Mouse (Mus musculus): Measurements from ENCODE around the gene Cfdp1. TPM values are rescaled to one million over a fixed set of nuclear protein-coding genes. Genes with fewer than 3 reads are reported as not detected.

The Cfdp1 gene
- total RNA-seq, 4 experiments from 2014 or later: 62.3 to 84.3 (median 70.8) TPM

GRCm38 (mm10) chr8:111769764-111770428 lies 84.2 kb downstream of the Cfdp1 start:
- peak; percentile 41 to 49 for DNase-seq (ENCODE audit: low spot score in 2 of 2)

- no peak for DNase-seq (ENCODE audit: low spot score in 2 of 2)
These were observed 84.8 kb downstream of the Cfdp1 start for GRCm38 (mm10) chr8:111769296-111769695.

- DNase-seq (ENCODE audit: low spot score in 2 of 2): no peak
These were observed 85.4 kb downstream of the Cfdp1 start for GRCm38 (mm10) chr8:111768651-111769050.

- no peak for DNase-seq (ENCODE audit: low spot score in 2 of 2)
These were observed 88.5 kb downstream of the Cfdp1 start for GRCm38 (mm10) chr8:111765616-111766015.

GRCm38 (mm10) chr8:111765096-111765495 lies 89.0 kb downstream of the Cfdp1 start:
- no peak for DNase-seq (ENCODE audit: low spot score in 2 of 2)

- DNase-seq (ENCODE audit: low spot score in 2 of 2): no peak
These were observed 93.4 kb downstream of the Cfdp1 start for GRCm38 (mm10) chr8:111760708-111761107.

GRCm38 (mm10) chr8:111758817-111759216 lies 95.3 kb downstream of the Cfdp1 start:
- DNase-seq (ENCODE audit: low spot score in 2 of 2): no peak

GRCm38 (mm10) chr8:111757599-111757998 lies 96.5 kb downstream of the Cfdp1 start:
- no peak for DNase-seq (ENCODE audit: low spot score in 2 of 2)

- DNase-seq (ENCODE audit: low spot score in 2 of 2): no peak
These were observed 99.4 kb downstream of the Cfdp1 start for GRCm38 (mm10) chr8:111754736-111755135.

- DNase-seq (ENCODE audit: low spot score in 2 of 2): no peak
These were observed 100.0 kb downstream of the Cfdp1 start for GRCm38 (mm10) chr8:111754088-111754487.

GRCm38 (mm10) chr8:111748766-111749165 lies 105.3 kb downstream of the Cfdp1 start:
- no peak for DNase-seq (ENCODE audit: low spot score in 2 of 2)

GRCm38 (mm10) chr8:111747866-111748649 lies 106.0 kb downstream of the Cfdp1 start:
- DNase-seq (ENCODE audit: low spot score in 2 of 2): no peak

- no peak for DNase-seq (ENCODE audit: low spot score in 2 of 2)
These were observed 107.3 kb downstream of the Cfdp1 start for GRCm38 (mm10) chr8:111746582-111747465.

GRCm38 (mm10) chr8:111745591-111746418 lies 108.3 kb downstream of the Cfdp1 start:
- peak in 1 of 2 experiments; percentile 62 for DNase-seq (ENCODE audit: low spot score in 2 of 2)

- DNase-seq (ENCODE audit: low spot score in 2 of 2): no peak
These were observed 109.0 kb downstream of the Cfdp1 start for GRCm38 (mm10) chr8:111745086-111745485.

- no peak for DNase-seq (ENCODE audit: low spot score in 2 of 2)
These were observed 110.0 kb downstream of the Cfdp1 start, which contains the start of gene Bcar1 for GRCm38 (mm10) chr8:111743792-111744696. Gene Bcar1 (minus strand): TSS chr8:111743809.

- DNase-seq (ENCODE audit: low spot score in 2 of 2): no peak
These were observed 110.8 kb downstream of the Cfdp1 start for GRCm38 (mm10) chr8:111743101-111743791.

- DNase-seq (ENCODE audit: low spot score in 2 of 2): peak; percentile 65 to 66
These were observed 111.6 kb downstream of the Cfdp1 start for GRCm38 (mm10) chr8:111742261-111743037.
